Mouse (Mus musculus): Measurements from ENCODE around the gene Rnf187.

Rnf187 gene

GRCm38 (mm10) chr11:58944136-58944535, 5.4 kb upstream of the Rnf187 start:
- DNase-seq, result no peak

- no peak for DNase-seq
These were observed 348 bp upstream of the Rnf187 start for GRCm38 (mm10) chr11:58939088-58939439.

DNA sequence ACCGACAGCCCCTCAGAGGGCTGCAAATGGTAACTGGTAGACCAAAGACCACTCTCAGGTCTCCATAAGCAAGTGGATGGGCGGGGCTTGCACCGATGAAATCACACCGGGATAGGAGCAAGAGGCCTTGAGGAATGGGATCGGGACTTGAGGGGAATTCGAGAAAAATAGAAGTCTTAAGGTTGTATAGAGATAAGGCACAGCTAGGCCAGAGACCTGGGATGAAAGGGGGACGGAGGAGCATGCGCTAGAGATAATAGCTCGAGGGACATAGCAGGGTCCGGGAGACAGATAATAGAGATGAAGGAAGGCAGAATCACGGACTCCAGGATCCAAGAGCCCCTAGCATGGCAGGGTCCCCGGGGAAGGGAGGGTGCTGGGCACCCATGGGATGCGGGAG, 807 bp downstream of the Rnf187 start:
- DNase-seq, result no peak

- no peak for DNase-seq
These were observed 7.1 kb downstream of the Rnf187 start for GRCm38 (mm10) chr11:58931576-58931975.

- no peak for DNase-seq
These were observed 8.5 kb downstream of the Rnf187 start for GRCm38 (mm10) chr11:58930254-58930653.

GRCm38 (mm10) chr11:58929641-58930040, 9.1 kb downstream of the Rnf187 start:
- DNase-seq, result peak; percentile 59

DNA sequence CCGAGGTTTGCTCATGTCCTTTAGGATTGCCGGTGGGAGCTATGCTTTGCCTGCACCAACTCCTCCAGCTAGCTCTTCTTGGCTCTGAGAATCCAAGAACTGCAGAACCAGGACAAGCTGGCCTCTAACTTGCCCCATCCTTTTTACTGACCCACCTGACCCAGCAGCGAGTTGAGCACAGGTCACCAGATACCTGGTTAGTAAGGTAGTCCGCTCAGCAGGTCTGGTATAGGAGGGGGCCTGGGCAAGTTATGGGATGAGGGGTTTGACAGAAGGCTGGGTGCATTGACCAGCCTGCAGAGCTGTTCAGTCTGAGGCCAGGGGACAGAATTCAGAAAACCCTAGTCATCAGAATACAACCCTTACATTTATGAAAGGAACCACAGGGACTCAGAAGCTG, 9.7 kb downstream of the Rnf187 start:
- no peak for DNase-seq

GRCm38 (mm10) chr11:58927790-58928651, 10.7 kb downstream of the Rnf187 start:
- peak; percentile 55 for DNase-seq

- DNase-seq, result no peak
These were observed 11.7 kb downstream of the Rnf187 start for GRCm38 (mm10) chr11:58927053-58927452.

- DNase-seq, result peak; percentile 67
These were observed 12.1 kb downstream of the Rnf187 start for GRCm38 (mm10) chr11:58926651-58927050.

DNA sequence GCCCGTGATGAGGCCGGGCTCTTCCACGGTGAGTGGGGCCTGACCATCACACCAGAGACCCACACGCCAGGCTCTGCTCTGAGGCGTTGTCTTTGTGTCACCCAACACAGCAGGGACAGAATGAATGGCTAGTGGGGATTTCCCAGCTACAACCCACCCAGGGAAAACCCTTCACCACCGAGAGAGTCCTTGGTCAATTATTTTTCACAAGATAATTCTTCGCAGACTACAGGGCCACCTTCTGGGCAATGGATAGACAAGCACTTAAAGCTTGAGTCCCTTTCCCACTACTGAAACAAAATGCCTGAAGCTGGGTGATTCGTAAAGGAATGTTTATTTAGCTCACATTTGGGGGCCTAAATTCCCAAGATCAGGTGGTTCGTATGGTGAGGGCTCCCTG, 16.3 kb downstream of the Rnf187 start:
- DNase-seq, result no peak

GRCm38 (mm10) chr11:58918759-58919158, 20.0 kb downstream of the Rnf187 start:
- DNase-seq, result no peak

GRCm38 (mm10) chr11:58917745-58918366, 20.9 kb downstream of the Rnf187 start, which contains the start of gene Btnl10:
Btnl10 (plus strand) TSS chr11:58917908.
- DNase-seq, result no peak

DNA sequence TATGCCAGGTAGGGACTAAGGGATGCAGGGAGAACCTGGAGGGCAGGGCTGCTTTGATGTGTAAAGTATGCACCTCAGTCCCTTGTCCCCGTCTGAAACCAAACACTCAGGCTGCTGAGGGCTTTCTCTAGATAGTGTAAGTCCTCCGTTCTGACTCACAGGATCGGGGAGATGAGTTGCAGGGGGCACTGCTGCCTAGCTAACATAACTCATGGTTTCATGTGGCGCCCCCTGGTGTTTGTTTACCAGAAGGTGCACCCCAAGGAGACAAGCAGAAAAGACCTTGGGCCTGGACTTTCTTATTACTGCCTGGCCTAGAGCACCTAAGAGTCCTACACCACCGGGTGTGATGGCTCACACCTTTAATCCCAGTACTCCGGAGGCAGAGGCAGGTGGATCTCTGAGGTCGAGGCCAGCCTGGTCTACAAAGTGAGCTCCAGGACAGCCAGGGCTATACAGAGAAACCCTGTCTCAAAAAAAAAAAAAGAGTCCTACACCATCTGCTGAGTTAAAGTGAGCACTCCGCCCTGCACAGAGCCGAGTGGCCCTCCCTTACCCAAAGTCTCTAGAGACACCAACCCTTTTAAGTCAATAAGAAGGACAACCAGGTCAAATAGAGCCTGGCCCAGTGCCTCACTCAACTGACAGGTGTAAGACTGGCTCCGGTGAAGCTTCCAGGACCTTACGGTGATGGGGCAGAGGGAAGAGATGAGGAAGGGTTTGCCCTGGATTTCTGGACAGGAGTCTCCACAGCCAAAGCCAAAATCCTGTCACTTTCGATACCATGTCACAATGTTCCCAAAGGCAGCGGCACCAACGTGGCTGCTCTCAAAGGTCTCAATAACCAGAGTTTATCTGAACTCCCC, 21.6 kb downstream of the Rnf187 start:
- no peak for DNase-seq

GRCm38 (mm10) chr11:58914461-58915028, 24.2 kb downstream of the Rnf187 start:
- no peak for DNase-seq

DNA sequence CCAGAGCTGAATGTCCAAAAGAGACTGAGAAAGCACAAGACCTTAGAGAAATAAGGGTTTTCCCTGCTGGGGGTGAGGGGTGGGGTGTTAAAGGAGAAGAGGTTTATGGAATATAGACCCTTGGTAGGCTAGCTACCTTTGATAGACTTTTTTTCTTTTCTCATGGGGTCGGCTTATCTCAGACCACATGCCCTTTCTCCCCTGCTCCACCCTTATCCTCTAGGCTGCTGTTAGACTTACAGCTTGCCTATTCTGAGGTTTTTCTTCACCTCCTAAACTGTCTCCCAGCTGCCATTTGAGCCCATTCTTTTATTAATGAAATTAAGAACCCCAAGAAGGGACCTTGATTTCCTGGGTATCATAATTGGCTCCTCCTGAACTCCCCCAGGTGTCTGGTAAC, 24.9 kb downstream of the Rnf187 start:
- no peak for DNase-seq

DNA sequence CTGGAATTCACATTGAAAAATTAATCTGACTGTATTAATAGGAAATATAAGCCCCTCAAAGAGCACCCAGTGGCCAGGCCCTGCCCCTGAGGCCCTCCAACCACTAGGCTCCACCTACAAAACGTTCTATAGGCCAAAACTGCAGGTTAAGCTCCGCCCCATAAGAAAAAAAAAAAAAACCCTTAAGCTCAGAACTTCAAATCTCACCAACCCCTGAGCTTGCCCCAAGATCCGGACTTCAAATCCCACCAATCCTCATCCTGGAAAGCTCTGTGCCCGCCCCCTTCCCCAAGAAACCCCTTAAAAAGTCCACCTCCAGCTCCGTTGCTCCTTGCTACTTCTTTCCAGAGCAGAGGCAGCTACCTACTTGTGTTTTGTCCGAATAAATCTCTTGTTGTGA, 33.9 kb downstream of the Rnf187 start:
- peak; percentile 18 for DNase-seq

- no peak for DNase-seq
These were observed 34.4 kb downstream of the Rnf187 start for GRCm38 (mm10) chr11:58904410-58904718.

GRCm38 (mm10) chr11:58903511-58904409, 35.0 kb downstream of the Rnf187 start, which contains the start of gene Zfp39:
Zfp39 (minus strand) TSS chr11:58904225.
- peak; percentile 95 for DNase-seq

DNA sequence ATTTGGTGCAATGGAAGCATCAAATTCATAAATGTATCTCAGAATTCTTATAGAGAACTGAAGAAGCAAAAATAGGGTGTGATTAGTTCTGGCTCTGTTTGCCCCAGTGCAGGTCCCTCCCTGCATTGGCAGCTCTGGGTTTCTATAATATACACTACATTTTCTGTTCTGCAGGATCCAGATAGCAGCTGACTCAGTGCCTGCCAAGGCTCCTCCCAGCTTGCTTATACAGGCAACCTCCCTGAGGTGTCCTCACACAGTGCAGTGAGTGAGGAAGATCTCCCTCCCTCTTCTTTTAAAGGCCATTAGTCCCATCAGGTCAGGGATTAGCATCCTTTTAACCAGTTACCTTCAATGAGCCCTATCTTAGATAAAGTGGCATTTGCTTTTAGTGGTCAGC, 37.6 kb downstream of the Rnf187 start:
- DNase-seq, result no peak

GRCm38 (mm10) chr11:58897485-58897884, 41.2 kb downstream of the Rnf187 start:
- DNase-seq, result no peak

- DNase-seq, result no peak
These were observed 44.3 kb downstream of the Rnf187 start for GRCm38 (mm10) chr11:58894456-58894855.

Measured in kidney, adult 11 months (tissue).